Mouse (Mus musculus) ovary, postnatal 36 days (tissue): Measurements from ENCODE around the gene Ccnf.

Experiments used
- DNase-seq: peaks from one replicate; pipeline ENCODE4 v3.0.0; 2022; ENCODE audit warnings: low spot score, mixed read lengths

Gene Ccnf

DNA sequence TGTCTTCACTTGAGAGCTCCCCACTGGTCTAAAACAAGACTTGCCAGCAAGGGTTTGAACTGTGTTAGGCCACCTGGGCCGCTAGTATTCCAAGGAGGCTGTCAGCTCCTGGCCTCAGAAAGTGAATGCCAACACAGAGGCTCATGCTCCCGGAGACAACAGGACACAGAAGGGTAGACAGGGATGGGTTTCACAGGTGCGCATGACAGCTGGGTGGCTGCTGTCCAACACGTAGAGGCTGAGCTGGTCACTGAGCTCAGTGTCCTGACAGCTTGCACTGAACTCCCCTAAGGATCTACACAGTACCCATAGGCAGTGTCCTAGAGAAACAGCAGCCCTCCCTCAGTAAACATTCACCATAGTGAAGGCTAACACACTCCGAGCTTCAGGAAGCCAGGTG is 27.8 kb downstream of the Ccnf start:
- no peak for DNase-seq

DNA sequence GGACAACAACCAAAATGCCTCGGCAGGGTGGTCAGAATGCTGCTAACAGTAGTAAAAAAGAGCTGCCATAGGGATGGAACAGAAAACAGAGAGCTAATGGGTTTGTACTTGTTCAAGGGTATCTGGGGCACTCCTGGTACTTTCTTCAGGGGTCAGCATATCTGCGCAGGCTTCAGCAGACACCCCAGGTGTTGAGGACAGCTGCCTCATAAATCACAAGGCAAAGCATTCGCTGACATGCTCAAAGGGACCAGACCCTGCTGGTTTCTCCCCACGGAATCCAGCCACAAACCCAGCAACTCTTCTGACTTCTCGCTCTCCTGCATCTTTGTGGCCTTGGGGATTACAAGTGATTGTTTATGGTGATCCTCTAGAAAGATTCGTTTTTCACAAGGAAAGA is 28.6 kb downstream of the Ccnf start:
- DNase-seq: no peak

DNA sequence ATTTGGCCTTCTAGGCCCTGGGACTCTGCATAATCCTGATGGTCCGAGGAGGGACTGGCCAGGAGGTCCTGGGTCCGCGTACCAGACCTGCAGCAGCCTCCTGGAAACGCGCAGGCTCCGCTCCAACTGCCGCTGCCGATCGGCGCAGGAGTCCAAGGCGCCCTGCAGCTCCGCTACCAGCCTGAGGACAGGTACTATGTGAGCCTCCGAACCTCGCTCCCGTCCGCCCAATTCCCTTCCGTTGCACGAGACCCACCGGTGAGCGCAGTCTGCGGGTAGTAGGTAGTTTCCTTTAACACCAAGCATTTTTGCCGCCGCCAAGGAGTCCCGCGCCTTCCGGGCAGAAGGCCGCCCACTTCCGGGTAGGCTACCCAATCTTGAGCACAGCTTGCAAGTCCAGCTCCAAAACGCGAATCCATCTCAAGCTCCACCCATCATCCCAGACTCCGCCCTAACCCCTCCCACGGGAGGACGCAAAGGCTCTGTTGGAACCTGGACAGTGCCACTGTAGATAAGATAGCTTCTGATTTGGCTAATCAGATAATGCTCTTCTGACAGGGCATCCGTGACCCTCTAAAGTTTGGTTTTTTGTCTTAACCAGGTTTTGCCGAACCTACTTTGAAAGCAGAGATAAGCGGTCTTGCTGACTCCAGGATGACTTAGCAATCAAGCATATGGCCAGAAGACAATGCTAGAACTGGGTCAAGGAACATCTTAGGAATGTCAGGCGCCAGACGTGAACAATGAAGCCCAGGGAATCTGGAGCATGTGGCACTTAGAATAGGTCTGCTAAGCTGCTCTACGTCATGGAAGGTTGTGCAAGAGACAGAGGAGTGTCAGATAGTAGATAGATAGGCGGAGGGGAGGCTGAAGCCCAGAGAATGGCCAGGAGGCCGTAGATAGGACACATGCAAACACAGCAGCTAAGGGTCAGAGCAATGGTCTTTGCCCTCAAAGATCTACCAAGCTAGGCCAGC is 30.6 kb downstream of the Ccnf start, which contains the start of gene Tedc2:
Gene Tedc2 (minus strand): TSS at position 417 of the 977 bp plus-strand sequence.
- DNase-seq: peak; percentile 90

DNA sequence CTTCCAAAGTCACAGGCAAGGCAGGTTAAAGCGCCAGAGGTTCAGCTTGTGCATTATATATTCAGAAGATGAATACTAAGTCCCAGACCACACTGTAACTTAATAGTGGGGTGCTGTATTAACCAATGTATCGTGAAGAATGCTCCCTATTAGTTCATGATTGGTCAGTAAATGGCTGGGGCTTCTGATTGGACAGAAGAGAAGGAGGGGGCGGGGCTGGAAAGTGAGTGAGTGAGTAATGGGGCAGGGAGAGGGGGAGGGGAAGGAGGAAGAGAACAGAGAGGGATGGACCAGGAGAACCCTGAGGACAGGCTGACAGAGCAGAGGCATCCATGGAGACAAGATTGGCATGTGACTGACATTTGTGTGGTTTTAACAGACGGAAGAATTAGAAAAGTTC is 34.4 kb downstream of the Ccnf start:
- no peak for DNase-seq

DNA sequence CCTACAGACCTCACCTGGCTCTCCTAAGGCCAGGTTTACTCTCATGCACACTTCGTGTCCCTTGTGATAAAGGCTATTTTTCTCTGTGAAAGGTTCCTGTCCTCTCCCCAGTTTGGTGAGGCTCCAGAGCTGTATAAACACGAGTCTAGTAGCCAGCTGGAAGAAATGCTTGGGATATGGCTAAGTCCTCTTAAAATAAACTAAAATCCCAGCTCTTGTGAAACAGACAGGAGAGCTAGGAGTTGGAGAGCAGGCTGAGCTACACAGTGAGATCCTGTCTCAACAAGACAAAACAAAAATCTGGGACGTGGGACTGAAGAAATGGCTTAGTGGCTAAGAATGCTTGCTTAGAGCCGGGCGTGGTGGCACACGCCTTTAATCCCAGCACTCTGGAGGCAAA is 38.1 kb downstream of the Ccnf start:
- no peak for DNase-seq

DNA sequence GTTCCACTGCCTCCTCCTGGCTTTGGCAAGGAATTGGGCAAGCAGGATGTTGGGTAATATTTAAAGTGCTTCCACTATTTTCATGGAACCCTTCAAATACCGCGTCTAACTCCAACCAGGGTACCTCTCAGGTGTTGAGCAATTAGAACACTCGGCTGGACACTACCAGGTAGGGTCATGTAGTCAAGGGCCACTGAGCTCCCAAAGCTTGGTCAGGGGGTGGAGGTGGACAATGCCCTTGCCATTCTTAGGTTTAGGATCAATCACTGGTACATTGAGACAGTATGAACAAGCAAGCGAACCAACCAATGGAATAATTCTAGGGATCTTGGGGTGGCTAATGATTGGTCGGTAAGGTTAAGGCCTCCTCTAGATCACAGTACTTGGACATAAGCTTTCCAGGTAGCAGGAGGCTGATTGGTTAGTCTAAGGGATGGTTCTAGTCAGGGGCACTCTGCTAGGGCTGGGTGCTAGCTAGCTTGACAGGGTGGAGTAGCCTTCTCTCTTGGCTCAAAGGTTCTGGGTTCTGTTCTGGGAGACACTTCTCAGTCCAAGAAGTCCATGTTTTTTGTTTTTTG is 38.8 kb downstream of the Ccnf start:
- no peak for DNase-seq

DNA sequence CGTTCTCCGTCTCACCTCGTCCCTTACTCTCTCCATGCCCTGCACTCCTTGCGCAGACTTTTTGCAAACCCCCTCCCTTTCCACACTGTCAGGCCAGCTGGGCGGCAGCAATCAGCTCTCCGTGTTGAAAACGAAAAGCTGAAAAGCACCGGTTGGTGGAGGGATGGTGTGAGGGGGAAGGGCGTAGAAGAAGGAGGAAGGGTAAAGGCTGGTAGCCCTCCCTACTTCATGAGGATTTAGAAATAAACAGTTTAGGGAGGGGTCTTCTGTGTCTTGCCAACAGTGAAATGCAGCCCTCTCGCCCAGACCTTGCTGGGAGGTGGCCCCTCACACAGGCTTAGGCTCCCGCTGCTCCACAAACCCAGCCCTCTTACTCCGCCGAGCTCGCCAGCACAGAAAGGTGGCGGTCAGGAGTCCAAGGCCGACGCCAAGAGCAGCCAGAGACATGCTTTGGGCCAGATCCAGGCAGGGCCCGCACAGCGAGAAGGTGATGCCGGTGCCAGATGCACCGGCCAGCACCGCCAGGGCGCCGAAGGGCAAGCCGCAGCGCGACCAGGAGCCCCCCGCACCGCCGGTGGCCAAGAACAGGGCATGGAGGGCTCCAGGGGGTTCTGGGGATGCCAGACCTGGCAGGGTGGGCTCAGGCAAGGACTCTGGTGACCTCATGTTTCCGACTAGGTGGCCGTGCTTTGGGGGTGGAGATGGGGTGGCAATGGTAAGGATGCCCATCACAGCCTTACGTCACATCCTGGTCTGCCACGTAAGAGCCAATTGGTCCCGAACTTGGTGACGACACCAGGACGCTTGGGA is 39.4 kb downstream of the Ccnf start:
- peak; percentile 54 for DNase-seq

DNA sequence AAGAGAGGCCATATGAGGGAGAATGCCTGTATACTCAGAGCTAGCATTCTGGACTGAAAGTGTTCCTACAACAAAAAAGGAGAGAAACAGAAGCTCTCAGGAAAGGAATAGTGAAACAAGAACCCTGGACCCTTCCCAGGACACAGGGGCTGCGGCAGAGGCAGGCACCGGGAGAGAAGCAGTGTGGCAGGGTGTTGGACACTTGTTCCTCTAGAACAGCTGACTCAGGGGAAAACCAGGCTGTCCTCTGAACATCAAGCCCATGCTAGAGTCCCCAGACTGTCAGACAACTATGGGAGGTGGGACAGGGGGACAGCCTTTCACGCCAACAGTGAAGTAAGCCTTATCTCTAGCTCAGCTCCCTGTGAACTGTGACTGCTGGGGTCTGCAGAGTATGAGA is 40.7 kb downstream of the Ccnf start:
- DNase-seq: no peak

DNA sequence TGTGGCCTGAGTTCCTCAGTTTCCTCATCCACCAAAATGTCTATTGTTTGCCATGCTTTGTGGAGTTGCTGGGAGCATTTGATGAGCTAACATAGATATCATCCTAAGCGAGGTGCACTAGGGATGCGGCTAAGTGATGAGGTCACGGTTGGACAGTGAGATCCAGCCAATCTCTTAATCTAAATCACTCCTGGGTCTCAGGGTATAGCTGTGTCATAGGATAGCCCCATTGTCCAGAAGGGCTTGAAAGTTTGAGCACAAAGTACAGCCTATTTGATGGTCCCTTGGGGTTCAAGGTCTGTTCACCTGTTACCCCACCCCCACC is 41.4 kb downstream of the Ccnf start:
- DNase-seq: no peak

DNA sequence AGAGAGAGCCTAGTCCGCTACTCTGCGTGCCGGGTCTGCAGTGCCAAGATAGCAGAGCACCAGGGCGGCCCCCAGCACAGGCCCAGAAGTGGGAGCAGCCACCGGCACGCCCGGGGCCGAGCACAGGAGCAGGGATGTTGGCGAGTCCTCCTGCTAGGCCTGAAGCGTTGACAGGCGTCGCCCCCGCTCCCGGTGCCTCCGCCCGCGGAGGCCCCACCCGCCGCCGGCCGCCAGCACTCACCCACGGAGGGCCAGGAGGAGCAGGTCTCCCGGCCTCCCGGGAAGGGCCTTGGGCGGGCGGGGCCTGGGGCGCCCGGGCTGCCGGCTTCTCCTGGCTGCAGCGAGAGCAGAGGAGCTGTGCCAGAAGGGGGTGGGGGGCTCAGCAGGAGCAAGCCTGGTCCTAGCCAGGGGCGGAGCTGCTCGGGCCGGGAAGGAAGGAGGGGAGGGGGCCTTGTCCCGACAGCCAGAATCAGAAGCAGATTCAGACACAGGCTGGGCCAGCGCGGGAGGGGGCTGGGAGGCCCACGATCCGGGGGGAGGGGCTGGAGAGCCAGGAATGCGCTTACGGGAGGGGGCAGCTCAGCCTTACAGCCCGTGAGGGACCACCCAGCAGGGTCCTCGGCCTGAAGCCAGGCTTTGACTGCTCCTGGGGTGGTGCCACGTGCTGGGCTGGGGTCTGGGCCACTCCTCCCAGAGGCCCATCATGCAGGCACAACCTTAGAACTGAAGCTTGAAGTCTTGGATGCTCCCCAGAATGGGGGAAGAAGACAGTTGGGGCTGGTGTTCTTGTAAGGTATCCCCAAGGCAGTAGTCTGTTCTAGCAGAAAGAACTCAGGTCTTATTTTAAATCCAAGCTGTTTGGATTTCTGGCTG is 42.0 kb downstream of the Ccnf start, which contains the start of gene Ntn3:
Gene Ntn3 (minus strand): TSS at position 489 of the 873 bp plus-strand sequence.
- peak; percentile 58 for DNase-seq

DNA sequence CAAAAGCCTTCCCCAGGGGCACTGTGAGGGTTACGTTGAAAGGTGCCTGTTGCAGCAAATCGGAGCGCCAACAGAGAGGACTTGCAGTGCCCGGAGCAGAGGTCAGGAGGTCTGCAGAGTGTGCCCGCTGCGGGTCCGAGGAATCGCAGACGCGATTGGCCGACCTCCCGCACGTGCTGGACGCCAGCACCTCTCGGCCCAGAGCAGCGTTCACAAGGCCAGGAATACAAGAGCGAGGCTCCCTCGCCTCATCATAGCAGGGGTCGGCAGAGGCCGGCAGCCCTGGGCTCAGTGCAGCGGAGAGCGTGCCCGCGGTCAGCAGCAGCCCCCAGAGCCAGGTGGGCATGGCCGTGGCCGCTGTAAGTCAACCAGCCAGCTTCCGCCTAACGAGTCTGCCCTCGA is 42.6 kb downstream of the Ccnf start:
- peak; percentile 42 for DNase-seq

DNA sequence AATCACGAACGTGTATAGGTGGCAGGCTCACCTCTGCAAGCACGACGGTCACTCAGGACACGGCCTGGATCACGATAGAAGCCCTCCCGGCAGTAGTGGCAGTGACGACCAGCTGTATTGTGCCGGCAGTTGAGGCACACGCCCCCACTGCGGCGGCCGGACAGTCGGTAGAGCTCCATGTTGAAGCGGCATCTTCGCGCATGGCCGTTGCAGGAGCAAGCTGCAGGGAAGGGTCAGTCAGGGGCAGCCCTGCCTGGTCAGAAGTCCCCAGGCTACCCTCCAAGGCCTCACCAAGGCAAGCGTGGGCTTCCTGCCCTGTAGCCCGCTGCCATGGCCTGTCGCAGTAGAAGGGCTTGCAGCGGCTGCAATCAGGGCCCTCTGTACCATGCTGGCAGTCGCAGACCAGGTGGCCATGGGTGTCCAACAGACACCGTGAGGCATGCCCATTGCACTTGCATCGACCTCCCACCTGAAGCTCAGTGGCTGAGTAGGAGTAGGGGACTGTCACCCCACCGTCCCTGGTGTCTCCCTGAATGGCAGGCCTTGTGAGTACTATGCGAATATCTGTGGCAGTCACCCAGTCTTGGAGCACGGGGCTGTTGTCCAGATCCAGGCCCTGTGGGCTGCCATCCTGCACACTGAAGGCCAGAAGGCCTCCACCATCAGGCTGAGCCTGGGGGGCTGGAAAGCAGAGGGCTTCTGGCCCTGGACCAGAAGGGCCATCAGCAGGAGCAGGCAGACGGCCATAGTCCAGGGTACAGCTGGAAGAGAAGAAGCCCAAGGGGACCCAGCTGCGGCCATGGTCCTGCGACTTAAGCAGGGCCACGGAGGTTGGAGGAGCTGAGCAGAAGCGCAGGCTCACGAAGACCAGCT is 43.3 kb downstream of the Ccnf start:
- DNase-seq: no peak

DNA sequence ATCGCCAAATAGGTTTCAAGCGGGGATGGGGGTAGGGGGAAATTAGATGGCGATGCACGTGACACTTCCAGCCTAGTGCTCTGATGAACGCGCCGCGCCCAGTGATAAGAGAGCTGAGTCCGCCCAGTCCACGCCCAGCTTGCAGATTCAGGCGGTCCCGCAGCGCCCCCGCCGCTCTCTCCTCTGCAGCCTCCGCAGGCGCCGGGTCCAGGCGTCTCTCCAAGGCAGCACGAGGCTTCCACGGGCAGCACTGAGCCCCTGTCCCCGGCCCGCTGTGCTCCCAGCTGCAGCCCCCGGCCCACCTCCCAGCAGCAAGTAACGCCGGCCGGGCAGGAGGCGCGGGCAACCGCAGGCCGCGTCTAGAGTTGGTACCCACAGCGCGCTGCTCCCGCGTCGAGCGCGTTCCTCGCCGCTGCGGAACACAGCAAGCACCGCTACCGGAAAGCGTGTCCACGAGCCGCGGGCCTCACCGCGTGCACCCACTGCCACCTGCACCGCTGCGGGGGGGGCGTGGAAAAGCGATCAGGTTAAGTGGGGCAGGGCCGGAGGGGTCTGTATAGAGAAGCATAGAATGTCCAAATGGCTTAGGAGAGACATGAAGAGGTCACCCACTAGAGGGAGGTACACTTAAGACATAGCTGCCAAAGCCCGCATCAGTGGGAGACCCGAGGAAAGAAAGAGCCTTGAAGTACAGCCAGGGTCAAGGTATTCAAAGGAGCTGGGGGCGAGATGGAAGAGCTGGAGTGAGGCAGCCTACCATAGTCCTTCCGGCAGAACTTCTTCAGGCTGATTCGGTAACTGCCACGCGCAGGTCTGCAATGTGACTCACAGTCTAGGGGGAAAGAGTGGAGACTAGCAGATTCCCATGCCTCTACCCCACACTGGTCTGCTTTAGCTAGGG is 44.6 kb downstream of the Ccnf start:
- peak; percentile 71 for DNase-seq

DNA sequence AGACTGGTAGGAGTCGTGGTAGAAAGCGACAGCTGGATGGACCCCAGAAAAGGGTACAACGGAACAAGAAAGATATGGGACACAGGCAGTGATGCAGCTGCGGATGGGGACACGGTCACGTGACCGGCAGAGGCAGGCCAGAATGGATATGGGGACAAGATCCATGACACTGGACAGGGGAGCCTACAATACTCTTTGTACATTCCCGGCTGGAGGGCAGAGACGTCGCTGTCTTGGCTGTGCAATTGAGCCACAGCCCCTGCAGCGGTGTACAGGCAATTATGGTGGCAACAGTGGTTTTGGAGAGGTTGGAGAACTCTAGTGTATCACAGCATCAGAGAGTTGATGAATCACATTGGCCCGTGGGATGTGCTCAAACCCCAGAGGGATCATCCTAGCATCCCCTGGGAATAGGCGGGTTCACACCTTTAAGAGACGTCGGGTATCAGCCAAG is 45.3 kb downstream of the Ccnf start:
- DNase-seq: no peak

DNA sequence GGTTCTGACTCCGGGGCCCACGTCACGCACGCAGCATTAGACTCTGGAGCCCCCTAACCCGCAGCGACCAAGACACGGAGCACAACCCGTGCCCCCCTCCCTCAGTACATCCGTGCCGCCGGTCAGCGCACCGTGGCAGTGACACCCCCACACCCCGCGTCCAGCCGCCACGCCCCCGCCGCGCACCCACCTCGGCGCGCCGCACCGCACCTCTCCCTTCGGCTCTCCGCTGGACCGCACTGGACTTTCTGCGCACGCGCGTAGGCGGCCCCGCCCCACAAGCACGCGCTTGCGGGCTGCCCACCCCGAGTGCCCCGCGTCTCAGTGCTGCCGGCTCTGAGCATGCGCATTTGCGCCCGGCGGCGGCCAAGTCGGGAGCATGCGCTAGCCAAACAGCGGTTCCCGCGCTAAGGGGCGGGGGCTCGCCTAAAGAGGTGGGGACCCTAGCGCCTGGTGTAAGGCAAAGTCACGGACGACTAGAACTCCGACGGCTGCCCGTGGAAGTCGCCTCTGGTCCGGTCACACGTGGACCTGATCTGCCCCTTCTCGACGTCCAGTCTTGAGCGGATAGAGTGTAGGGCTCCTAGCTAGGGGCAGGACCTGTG is 45.9 kb downstream of the Ccnf start, which contains the start of gene Tbc1d24:
Gene Tbc1d24 (minus strand): TSS at position 279 of the 605 bp plus-strand sequence.
- DNase-seq: peak; percentile 96

DNA sequence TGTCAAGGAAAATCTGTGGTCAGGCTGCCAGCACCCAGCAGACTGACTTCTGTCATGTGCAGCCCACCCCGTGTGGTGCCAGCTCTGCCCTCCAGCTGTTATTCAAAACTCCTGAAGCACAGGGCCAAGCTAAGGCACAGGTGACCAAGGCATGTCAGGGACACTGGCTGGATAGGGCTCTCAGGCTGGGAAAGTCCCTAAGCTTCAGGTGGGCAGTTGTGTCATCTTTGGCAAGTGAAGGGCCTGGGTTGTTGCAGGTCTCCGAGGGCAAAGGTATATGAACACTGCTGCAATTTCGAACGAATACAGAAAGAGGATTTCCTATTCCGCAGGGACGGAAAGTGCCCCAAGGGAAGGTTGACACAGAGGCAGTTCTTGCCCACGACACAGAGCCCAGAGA is 46.4 kb downstream of the Ccnf start:
- no peak for DNase-seq

DNA sequence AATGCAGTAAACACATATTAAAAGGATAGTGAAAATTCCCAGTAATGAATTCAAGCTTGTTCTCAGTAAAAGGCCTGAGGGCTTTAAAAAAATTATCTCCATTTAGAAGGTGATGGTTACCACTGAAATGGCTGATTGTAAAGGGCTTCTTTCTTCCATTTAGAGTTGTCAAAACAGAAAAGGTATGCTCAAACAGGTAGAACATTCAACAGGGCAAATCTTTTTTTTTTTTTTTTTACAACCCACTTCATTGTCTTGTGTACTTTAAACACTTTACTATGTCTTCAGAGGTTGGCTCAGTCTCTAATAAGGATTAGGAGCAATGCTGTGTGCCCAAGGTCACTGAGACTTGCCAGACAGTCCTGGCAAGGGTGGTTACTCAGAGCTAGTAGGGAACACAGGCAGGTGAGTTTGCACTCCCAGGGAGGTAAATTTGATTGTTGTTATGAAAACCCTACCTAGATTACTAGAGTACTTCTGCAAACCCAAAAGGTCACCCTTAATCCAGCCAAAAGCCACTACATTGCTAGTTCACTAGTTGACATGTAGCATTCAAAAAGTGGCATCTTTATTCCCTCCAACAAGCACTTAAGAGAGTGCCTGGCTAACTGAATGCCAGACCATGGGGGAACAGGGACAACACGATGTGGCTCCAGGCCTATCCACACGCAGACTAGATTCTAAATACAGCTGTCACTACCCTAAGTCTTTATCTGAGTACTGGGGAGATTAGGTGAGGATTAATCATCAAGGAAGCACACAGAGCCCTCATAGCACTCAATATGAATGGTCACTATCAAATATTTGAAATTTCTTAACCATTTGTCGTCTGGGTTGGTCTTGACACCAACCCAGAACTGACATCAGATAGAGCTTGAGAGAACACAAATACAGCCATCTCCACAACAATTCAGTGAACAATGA is 47.4 kb downstream of the Ccnf start:
- no peak for DNase-seq

DNA sequence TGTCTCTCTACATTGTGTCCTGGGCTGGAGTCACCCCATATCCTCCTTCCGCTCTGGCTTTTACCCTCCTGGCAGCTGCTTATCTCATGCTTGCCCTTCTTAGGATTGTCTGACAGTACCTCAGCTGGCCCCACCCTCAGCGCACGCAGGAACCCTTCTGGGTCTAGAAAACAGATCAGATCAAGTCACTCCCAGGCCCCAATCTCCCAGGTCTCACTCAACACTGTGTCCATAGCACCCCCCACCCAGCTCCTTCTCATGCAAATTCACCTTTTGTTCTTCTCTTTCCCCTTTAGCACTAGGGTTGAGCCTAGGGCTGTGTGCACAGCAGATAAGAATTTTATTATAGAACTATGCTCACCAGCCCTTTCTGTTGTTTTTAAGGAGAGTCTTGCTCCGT is 48.2 kb downstream of the Ccnf start:
- DNase-seq: no peak
